Mouse (Mus musculus) ES-E14 (cell line): Measurements from ENCODE around the gene Eef1akmt4.

Experiments
- CHD2 ChIP-seq: IDR thresholded peaks from 2 replicates; pipeline ENCODE4 v1.6.1; 2014; ENCODE audit warnings: mild to moderate bottlenecking, low read depth, low read length, inconsistent platforms
- HCFC1 ChIP-seq: IDR thresholded peaks from 2 replicates; pipeline ENCODE4 v1.6.1; 2012; ENCODE audit warnings: low read length, inconsistent platforms, borderline replicate concordance; ENCODE audit not compliant: insufficient read depth
- ZC3H11A ChIP-seq: IDR thresholded peaks from 2 replicates; pipeline ENCODE4 v1.6.1; 2012; ENCODE audit warnings: low read depth, mild to moderate bottlenecking, inconsistent platforms, low read length, borderline replicate concordance

DNA sequence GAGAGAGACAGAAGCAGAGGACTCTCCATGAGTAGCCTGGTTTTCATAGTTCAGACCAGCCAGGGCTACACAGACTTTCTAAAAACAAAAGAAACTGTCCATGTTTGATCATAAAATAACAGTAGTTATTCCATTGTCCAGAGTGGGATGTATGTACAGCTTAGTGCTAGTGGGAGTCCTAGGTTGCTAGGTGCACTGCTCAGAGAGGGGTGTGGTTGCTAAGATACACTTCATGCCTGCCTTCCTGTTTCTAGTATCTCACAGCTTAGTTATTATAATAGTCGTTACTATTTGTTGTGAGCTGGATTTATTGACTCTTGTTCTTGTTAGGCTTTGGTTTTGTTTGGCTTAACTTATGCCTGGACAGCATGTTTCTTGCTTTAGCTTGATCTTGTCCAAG is 46.3 kb upstream of the Eef1akmt4 start:
- TF ChIP-seq HCFC1 (no peak), ZC3H11A (no peak), CHD2 (no peak)
